Mouse (Mus musculus) cerebellum, adult 2 months (tissue): Measurements from ENCODE around the gene Cdr2l.

Experiments used
- CTCF ChIP-seq: fragments of 200-500 bp; IDR thresholded peaks from 2 replicates; pipeline ENCODE4 v1.5.1; 2011; ENCODE audit warnings: low read depth, mild to moderate bottlenecking, control low read depth, low read length, moderate library complexity, borderline replicate concordance; ENCODE audit not compliant: insufficient read depth
- POLR2A ChIP-seq: fragments of 200-500 bp; IDR thresholded peaks from 2 replicates; pipeline ENCODE4 v1.6.1; 2011; ENCODE audit warnings: low read length, control low read depth, borderline replicate concordance; ENCODE audit not compliant: insufficient read depth

DNA sequence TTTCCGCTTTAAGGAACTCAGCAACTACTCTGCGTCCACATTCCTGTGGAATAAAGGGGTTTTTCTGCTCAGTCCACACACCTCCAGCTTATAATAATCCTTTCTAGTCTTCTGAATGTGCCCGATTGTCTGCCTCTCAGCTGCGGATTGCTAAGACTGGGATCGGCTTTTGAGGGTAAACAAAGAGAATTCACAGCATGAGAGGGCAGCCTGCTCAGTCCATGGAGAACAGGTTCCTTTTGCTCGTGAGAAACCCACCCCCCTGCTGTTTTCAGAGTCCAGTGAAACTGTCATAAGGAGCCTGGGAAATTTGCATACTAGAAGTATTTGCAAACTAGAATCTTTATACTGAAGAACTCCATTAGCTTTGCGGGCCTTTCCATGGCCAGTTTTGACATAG is 27.8 kb downstream of the Cdr2l start:
- TF ChIP-seq POLR2A (no peak), CTCF (no peak)
